Mouse (Mus musculus) frontal cortex, postnatal 36 days (tissue): ENCODE results near the gene Ptprj.

Source experiments
- DNase-seq, 2 experiments: peaks; one replicate each; pipeline ENCODE4 v3.0.0; 2022; ENCODE audit warnings: low spot score in 2 of 2

Ptprj gene

DNA sequence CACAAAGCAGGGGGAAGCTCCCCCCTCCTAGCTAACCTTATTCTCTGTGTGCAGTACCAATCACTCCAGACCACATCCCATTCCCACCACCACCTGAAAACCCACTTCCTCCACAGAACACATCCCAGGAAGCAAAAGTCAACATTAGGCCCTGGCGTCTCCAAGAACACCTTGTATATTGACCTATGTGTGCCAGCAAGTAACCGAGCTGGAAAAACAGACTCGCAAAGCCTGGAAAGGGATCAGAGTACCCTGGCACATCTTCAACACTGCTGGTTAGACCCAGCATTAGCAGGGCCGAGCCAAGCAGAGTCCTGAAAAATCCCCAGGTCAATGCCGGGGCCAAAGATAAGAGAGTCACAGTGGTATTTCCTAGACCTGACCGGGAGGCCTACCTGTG is 58.0 kb downstream of the Ptprj start:
- no peak for DNase-seq

DNA sequence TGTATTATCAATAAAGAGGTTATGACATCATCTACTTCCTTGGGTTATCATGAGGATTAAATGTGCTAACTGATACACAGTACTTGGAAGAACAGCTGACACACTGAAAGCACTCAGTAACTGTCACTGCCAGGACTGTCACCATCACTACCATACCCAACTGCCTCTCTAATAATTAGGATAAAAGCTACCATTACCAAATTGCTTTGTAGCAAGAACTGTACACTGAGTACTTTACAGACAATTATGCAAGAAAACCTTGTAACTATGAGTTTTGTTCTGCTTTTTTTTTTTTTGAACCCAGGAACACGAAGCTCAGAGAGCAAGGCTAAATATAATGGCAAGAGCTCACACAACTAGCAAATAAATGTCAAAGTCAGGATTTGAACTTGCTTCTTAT is 58.5 kb downstream of the Ptprj start:
- DNase-seq, result no peak

DNA sequence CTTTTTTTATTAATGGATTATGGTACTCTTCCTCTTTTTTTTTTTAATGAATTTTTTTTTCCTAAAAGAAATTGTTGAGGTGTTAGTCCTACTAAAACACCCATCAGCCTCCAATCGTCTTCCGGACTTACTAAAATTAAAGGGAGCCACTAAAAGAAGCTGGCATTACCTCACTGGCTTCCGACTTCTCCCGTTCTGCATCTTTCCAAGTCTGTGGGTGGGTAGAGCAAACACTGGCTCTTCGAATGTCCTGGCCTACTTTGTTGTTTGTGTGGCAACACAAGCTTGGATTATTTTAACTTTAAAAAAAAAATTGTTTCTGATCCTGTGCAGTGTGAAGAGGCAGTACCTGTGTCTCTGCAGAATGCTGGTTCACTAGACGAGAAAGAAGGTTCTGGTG is 62.2 kb downstream of the Ptprj start:
- peak in 1 of 2 experiments; percentile 43 for DNase-seq

DNA sequence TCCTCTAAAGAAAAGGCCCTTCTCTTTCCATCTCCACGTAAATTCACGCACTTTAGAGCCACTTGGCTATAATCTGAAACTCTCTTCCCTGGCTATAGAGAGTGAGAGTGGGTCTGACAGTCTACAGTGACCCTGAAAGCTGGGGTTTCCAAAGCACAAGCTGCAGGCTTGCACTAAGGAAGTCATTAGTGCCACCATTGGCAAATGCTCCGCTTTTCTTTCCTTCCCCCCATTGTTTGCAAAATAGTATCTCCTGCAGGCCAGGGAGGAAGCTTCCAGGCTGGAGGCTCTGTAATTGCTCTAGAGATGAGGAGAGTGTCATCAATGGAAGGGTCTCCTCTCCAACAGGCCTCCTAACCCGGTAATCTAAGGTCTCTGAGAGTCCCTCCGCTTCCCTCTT is 65.5 kb downstream of the Ptprj start:
- DNase-seq, result no peak

DNA sequence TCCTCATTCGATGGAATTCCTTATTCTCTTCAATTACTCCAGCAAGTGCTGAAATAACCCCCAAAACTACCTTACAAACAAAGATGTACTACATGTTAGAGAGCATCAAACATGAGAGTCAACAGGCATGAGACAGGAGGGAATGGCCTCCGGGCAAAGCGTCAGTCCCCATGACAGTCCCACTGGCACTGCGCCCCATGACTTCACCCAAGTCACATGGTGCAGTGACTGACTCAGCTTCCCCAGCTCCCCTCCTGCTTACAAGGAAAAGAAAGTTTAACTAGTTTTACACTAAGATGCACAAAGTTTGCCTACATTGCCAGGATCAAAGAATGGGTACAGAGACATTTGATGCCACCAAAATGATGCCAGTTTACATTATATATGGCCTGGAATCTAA is 71.2 kb downstream of the Ptprj start:
- no peak for DNase-seq

DNA sequence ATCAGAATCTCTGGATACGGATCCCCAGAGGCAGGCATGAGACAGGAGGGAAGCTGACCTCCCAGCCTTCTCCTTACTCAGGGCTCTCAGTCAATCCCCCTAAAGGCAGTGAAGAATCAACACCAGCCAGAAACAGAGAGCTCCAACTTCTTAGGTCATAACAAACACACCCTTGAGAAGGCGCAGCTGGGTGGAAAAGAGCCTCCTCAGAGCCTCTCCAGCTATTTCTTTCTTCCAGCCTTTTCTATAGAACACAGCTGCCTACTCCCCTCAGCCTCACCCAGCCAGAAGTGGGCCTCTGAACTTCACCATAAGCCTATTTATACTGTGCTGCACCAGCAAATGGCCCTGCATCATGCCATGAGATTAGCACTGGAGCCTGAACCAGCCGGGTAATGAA is 74.3 kb downstream of the Ptprj start:
- DNase-seq, result no peak

DNA sequence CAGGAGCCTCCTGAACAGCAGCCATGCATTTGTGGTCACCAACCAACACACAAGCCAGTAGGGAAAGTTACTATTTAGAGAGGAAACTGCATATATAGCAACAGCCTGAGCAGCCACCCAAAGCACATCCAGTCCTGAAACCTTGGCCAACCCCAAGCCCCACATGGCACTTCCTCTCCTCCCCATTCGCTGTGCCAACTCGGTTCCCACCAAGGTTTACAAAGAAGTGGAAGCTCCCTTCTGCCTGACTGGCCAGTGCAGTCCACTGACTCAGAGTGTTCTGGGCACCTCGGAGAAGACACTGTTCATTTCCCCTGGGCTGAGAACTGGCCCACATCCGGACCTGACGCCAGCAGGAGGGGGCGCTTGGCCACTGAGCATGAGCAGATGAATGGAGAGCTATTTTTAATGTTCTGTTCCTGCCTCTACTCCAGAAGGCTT is 75.7 kb downstream of the Ptprj start:
- peak; percentile 72 to 78 for DNase-seq

DNA sequence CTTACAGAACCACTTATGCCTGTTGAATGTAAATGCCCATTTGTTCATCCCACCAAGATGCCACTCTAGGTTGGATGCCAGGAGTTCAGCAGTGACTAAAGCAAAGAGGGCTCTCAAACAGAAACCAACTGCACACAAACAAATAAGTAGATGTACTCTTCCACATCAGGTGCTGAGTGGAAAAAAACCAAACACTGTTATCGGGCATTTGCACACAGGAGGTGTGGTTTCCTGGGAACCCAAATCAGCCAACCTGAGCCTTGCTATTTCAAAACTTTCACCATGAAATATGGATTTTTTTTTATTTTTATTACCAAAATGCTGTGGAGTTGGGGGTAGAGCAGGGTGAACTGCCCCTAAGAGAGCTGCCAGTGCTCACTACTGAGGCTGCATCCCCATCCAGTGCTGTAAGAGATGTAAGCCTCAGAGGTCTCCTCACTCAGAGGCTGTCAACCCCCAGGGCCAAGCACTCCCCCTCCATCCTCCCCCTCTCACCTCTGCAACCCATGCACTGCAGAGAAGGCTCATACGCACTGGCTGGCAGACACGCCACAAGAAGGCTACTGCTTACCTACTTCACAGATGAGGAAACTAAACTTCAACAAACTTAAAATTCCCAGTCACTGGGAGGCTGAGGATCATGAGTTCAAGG is 77.1 kb downstream of the Ptprj start:
- DNase-seq, result no peak

DNA sequence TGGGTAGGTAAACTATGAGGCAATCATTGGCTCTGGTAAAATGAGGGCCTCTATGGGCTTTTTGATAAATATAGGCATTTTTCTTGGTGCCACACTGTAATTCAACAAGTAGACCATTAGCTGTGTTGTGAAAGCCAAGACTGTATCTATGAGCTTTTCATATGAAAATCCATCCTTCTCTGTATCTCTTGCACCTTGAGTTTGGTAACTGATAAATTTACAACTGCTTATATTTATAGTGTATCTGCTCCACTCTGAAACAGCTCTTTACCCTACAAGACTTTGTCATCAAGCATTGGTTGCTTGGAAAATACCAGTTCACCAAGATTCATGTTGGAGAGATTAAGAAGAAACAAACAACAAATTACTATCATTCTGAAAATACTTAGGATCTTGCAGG is 77.7 kb downstream of the Ptprj start:
- no peak for DNase-seq

DNA sequence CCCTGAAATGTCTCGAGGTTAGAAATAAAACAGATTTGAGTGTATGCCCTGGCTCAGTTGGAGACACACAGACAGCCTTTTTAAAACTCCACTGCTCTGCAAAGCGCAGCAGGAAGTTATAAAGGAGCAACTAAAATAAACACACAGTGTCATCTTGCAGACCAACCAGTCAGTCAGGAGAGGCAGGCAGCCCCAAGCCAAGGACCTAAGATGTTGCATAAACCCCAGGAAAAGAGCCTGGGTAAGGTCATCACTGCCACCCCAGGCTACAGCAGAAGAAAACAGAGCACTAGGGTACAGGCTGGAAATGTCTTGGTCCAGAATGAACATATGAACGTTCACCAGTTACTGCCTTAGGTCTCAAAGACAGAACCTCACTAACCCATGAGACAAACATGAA is 78.7 kb downstream of the Ptprj start:
- DNase-seq, result no peak

DNA sequence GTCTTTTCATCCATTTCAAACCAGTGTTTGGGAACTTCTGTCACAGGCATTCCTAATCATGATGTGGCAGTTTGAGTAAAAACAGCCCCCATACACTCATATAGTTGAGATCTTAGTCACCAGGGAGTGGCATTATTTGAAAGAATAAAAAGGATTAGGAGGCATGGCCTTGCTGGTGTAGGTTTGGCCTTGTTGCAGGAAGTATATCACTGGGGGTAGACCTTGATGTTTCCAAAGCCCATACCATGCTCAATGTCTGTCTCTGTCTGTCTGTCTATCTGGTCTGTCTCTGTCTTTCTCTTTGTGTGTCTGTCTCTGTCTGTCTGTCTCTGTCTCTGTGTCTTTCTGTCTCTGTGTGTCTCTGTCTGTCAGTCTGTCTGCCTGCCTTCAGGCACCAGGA is 79.6 kb downstream of the Ptprj start:
- no peak for DNase-seq

DNA sequence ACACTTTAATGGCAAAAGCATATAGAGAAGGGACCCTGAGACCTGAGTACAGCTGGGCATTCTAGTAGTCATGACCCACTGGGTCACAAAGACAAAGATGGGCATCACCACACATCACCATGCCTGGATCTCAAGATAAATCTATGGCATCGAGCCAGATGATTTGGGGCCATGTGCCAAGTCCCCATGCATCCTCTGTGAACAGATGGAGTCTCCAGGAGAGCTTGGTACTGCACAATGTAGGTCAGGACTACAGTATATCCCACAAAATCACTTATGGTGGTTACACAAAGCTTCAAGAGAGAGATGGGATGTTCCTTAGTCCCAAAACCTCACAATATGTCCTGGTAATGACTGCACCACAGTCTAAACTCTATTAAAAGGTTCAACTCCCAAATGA is 81.4 kb downstream of the Ptprj start:
- peak in 1 of 2 experiments; percentile 64 for DNase-seq

DNA sequence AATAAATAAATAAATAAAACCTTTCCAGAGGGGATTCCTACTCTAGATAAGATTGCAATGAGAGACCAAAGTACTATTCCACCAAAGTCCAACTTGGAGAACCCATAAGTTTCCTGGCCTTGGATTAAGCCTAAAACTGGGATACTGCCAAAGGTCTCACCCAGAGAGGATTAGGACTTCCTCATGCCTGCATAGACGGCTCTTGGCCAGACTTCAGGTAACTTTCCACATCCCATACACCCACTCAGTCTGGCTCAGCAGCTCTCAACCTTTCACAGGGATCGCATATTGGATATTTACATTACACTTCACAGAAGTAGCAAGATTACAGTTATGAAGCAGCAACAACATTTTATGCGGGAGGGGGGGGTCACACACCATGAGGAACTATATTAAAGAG is 82.9 kb downstream of the Ptprj start:
- DNase-seq, result no peak

DNA sequence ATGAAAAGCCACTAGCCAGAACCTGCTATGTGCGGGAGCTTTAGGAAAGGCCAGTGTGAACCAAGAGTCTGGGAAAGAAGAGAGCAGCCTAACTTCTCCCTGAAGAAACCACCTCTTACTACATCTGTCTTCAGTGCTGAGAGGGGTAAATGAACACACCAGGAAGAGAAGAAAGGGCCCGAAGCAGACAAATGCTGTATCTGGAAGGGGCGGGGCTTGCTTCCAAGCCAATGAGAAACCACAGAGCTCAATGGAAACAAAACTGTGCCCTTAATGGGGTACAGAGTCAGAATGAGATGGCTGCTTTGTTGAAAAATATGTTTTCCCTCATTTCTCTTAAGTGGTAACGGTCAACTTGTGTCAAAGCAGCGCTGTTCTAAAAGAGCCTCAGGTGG is 83.8 kb downstream of the Ptprj start:
- no peak for DNase-seq

DNA sequence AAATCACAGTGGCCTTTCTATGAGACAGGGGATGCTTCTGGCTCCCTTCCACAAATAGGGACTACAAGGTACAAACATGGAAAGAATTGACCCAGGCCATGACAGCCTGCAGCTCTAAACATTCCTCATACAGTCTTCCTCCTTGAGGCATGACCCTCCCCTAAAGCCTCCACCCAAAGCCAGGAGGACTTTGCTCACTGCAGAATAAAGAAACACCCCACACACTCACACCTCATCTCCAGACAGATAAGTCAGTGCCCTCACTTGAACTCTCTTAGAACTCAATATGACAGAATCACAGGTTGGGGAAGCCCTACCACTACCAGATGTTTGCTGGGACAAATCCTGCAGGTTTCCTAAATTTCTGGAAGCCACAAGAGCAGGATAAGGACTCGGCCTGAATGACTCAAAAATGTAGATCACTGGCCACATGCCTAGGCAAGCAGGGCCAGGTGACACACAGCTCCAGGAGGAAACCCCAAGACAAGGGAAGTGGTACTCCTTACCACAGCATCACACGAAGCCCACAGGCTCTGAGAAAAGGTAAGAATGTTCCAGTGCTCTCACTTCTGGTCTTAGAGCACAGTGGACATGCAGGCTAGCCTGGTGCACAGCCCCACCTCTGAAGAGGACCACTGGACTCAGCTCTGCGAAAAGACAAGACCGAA is 84.3 kb downstream of the Ptprj start:
- no peak for DNase-seq

DNA sequence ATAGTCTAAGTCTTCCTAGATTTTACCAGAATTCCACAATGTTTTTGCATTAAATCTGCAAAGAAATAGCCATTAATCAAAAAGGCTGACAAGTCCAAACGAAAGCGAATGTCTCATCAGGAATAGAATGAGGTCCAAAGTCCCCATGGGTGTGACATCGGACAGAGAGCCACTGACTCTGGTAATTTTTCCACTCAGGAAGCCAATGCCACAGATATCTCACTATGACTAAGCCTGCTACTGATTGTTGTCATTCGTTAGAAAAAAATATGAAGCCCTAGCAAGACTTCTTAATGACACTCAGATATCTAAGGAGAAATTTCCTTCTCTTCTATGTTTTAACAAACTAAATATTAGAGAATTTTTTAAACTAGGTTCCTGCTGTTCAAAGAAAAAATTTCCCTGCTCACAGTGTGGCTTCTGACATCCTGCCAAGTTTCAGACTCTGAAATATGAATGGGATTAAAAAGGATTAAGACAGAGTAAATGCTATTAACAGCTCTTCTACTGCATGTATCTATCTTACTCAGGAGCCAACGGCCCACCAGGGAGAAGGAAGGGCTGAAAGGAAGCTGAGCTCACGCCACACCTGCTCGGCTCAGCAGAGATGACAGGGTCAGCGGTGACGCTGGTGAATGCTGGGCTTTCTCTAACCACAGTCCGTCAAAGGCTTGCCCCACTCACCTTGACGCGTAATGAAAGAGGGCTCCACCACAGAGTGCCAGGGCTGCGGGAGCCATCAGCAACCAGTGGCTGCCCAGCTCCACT is 90.0 kb downstream of the Ptprj start:
- no peak for DNase-seq

DNA sequence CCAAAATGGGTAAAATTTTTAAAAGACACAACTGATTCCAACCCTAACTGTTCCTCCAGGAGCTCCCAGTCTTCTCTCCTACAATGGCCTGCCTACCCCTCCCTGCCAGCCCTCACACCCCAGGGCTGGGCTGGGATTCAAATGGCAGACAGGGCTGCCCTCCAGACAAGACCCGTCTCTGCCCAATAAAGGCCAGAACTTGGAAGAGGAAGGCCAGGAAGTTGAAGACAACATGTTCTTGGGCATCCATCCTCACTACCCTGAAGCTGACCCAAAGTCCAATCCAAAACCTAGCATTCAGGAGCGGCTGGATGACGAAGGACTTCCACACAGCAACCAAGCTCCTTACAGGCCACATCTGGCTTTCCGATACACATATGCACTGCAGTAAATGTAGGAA is 90.6 kb downstream of the Ptprj start:
- DNase-seq, result no peak

DNA sequence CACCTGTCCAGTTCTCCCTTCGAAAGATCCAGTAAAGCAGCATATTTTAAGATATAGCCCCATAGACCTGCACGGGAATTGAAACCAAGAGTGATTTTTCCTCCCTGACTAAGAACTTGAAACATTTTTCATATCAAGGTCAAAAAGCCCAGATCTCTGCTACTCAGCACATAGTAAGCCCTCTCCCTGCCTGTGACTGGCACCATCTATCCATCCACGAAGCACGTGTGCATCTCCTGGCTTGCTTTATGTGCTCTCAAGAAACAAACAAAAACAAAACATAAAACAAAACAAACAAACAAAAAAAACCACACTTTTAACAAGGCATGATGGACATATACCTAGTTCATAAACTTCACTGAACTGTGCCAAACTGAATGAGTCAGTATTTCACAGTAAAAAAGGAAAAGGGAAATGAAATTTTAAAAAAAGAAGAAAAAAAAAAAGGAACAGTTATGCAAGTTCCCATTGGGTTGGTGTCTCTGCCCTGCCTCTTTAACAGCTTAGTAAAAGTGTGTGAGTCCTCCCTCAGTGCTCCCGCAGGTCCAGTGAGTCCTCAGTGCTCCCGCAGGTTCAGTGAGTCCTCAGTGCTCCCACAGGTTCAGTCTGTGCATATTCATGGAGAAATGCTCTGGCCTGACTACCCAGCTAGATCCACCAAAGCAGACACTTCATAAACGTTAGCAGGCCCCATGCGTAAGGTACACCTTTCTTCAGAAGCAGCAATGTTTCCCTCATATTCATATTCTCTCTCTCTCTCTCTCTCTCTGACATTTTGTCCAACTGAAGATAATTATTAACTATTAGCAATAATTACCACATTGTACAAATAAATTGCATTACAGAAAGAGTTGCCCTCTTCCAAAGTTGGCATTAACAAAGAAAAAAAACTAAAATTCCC is 91.5 kb downstream of the Ptprj start:
- no peak for DNase-seq

DNA sequence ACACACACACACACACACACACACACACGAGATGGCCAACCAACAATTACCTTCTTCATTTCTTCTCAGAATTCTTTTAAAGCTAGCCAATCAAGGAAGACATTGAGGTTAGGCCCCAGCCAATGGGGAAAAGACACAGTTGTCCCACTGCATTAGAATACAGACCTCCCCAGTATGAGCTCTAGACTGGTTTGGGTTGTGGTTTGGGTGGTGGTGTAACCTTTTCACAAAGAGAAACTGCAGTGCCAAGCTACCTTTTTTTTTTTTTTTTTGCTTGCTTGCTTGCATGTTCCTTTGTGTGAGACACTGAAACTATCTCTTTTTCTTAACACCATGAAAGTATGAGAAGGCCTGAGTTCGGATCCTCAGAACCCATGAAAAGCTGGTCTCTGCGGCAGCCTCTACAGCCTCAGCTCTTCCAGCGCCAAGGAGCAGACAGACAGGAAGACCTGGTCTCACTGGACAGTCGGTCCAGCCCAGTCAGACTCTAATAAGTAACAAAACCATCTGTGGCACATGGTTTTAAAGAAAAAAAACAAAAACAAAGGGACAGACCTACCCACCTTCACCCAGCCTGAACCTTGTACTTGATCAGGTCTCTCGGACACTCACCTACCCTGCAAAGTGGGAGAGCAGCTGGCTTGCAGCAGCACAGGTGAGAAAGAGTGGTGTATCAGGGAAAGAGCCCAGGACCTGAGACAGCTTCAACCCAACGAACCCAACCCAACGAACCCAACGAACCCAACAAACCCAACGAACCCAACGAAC is 92.8 kb downstream of the Ptprj start:
- DNase-seq, result no peak

DNA sequence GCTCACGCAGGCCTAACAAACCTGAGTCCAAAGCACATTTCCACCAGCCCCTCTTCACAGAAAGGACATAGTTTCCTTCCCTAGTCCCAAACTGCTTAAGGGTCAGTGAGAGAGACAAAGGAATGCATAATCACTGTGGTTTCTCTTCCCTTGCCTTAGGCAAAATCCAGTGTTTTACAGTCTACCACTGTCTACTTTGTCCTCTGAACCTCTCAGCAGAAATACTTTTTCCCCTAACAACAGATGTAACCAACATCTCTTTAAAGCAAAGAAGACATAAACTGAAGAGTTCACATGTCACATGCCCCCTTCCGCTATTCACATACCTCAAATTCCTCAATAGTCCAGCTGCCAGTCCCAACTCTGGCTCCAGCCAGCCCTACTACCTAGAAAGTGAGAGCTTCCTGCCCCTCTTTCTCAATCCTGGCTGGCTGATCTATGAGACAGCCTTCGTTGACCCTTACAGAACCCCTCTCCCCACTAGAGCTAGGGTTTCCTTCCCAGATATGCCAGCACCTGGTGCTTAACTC is 94.2 kb downstream of the Ptprj start:
- DNase-seq, result no peak

DNA sequence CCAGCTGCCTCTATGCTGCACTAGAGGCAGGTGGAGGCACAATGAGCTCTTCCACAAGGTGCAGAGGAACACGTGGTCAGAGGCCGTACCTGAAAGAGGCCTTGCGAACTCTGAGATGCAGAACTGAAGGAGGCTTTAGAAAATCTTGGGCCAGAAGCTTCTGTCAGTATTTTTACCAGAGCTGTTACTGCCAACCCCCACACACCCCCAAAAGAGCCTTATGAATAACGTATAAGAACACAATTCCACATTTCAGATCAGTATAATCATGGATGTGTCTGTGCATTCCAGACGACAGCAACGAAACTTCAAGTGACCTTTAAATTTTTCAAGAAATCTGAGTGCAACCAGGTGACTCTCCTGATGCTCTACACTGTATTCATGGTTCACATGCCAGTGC is 98.9 kb downstream of the Ptprj start:
- DNase-seq, result peak in 1 of 2 experiments; percentile 65
